ENCODE assay signal across 13 mouse cellular contexts in the genomic region with DNA sequence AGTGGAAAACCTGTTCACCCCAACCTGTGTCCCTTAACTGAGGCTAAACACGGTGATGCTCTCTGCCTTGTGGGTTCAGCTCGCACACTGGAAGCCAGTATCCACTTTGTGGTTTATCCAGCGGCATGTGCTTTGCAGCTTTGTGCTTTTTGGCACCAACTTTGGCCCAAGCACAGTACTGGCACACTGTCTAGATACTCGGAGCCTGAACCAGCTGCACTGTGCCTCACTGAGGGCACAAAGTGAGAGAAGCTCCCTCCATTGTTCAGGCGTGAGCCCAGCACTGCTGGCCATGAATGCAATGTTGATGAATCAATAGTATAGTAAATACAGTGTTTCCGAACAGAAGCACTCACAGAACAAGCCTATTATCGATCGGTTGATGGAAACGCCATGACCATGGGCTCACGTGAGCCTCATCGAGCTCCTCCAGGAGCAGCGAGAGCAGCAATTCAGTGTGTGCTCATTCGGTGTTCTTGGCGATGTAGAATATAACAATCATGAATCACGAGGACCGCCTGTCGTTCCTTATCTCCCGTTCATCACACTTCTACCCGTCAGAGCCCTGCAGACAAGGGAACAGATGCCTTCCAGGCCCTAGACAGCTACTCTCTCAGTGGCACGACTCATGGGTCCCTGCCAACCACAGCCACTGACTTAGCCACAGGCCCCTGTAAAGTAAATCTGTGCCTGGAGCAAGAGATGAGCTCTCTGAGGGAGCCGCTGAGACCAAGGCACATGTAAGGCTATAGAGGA.
DNase-seq lines count a peak whose midpoint lies in the region; ATAC-seq lines count a peak whose summit lies in the region.
"Had no signal": no experiment of that assay in that cellular context is flagged by ENCODE, and none has a peak within 500 bp of the region (broad histone marks: within the 10 kb centered on the region; RNA-seq: fewer than 3 reads in every experiment).

No protein-coding gene starts in this region.

- WGBS in forebrain, embryonic 14.5 days, result 80% methylated on average over 21 of the region's 21 CpGs
- WGBS in forebrain, embryonic 10.5 days, result 93% methylated on average over 21 of the region's 21 CpGs
- WGBS in hindbrain, embryonic 16.5 days, result 60% methylated on average over 21 of the region's 21 CpGs
- WGBS in hindbrain, embryonic 14.5 days, result 64% methylated on average over 21 of the region's 21 CpGs
- 57% methylated on average over 21 of the region's 21 CpGs for WGBS in heart, embryonic 15.5 days

- H3K4me2 ChIP-seq in forebrain, embryonic 14.5 days (ENCODE audit: low read length), result no peak overlapping the region
- no peak overlapping the region for H3K4me2 ChIP-seq in hindbrain, embryonic 16.5 days (ENCODE audit: low read length)
- H3K4me2 ChIP-seq in hindbrain, embryonic 14.5 days (replicated peaks), result no peak overlapping the region
- no peak overlapping the region for H3K4me2 ChIP-seq in heart, embryonic 15.5 days
- H3K4me2 ChIP-seq: limb, embryonic 13.5 days had no signal

- no peaks in the 10 kb centered on the region for H3K9me3 ChIP-seq in forebrain, embryonic 14.5 days (replicated peaks; ENCODE audit: control insufficient read depth, low read length)
- no peaks in the 10 kb centered on the region for H3K9me3 ChIP-seq in forebrain, embryonic 10.5 days
- H3K9me3 ChIP-seq in hindbrain, embryonic 16.5 days (ENCODE audit: control insufficient read depth, low read length), result no peaks in the 10 kb centered on the region
- no peaks in the 10 kb centered on the region for H3K9me3 ChIP-seq in hindbrain, embryonic 14.5 days (ENCODE audit: control insufficient read depth, low read length)
- no peaks in the 10 kb centered on the region for H3K9me3 ChIP-seq in heart, embryonic 15.5 days (replicated peaks)
- H3K9me3 ChIP-seq: limb, embryonic 13.5 days had no signal

- no peak overlapping the region for H3K4me3 ChIP-seq in forebrain, embryonic 14.5 days (ENCODE audit: low read depth, low read length)
- no peak overlapping the region for H3K4me3 ChIP-seq in forebrain, embryonic 10.5 days
- H3K4me3 ChIP-seq in hindbrain, embryonic 16.5 days (ENCODE audit: low read length), result no peak overlapping the region
- H3K4me3 ChIP-seq in hindbrain, embryonic 14.5 days (replicated peaks; ENCODE audit: low read length), result no peak overlapping the region
- H3K4me3 ChIP-seq in heart, embryonic 15.5 days, result no peak overlapping the region
- H3K4me3 ChIP-seq: heart, adult 2 months; limb, embryonic 13.5 days; myocyte had no signal

- no peaks in the 10 kb centered on the region for H3K36me3 ChIP-seq in forebrain, embryonic 14.5 days (ENCODE audit: control insufficient read depth, insufficient read depth, low read length)
- H3K36me3 ChIP-seq in forebrain, embryonic 10.5 days (replicated peaks), result peaks cover under 1% of the 10 kb centered on the region; the same call in 1 of the 2 replicates
- H3K36me3 ChIP-seq in hindbrain, embryonic 16.5 days (ENCODE audit: control insufficient read depth, insufficient read depth, low read length), result no peaks in the 10 kb centered on the region
- H3K36me3 ChIP-seq in hindbrain, embryonic 14.5 days (replicated peaks; ENCODE audit: control insufficient read depth, insufficient read depth), result no peaks in the 10 kb centered on the region
- H3K36me3 ChIP-seq in heart, embryonic 15.5 days, result no peaks in the 10 kb centered on the region

- H3K4me1 ChIP-seq in forebrain, embryonic 14.5 days (ENCODE audit: control insufficient read depth, insufficient read depth, low read length), result no peaks in the 10 kb centered on the region
- no peaks in the 10 kb centered on the region for H3K4me1 ChIP-seq in forebrain, embryonic 10.5 days
- H3K4me1 ChIP-seq in hindbrain, embryonic 16.5 days (ENCODE audit: control insufficient read depth, insufficient read depth, low read depth, low read length), result peaks cover 10% of the 10 kb centered on the region
- no peaks in the 10 kb centered on the region for H3K4me1 ChIP-seq in hindbrain, embryonic 14.5 days (replicated peaks; ENCODE audit: control insufficient read depth, insufficient read depth, low read length)
- H3K4me1 ChIP-seq in heart, embryonic 15.5 days (replicated peaks), result peaks cover 33% of the 10 kb centered on the region

- peak; percentile 12; the same call in 1 of the 2 replicates for ATAC-seq in forebrain, embryonic 14.5 days
- peak; percentile 70 for ATAC-seq in hindbrain, embryonic 16.5 days
- ATAC-seq in hindbrain, embryonic 14.5 days (ENCODE audit: low FRiP score), result no peak; the same call in 1 of the 2 replicates
- ATAC-seq in heart, embryonic 15.5 days (replicated peaks; ENCODE audit: insufficient number of reproducible peaks, insufficient read depth, low FRiP score, low read depth), result peak; percentile 57; the same call in 1 of the 2 replicates

- no peak overlapping the region for H3K9ac ChIP-seq in forebrain, embryonic 14.5 days (ENCODE audit: low read length)
- H3K9ac ChIP-seq in hindbrain, embryonic 16.5 days (ENCODE audit: low read depth, low read length), result no peak overlapping the region
- no peak overlapping the region for H3K9ac ChIP-seq in hindbrain, embryonic 14.5 days
- no peak overlapping the region for H3K9ac ChIP-seq in heart, embryonic 15.5 days
- H3K9ac ChIP-seq: limb, embryonic 13.5 days had no signal

- no peaks in the 10 kb centered on the region for H3K27me3 ChIP-seq in forebrain, embryonic 14.5 days (replicated peaks; ENCODE audit: control insufficient read depth, insufficient read depth, low read length)
- peaks cover 11% of the 10 kb centered on the region; the same call in 1 of the 2 replicates for H3K27me3 ChIP-seq in forebrain, embryonic 10.5 days (ENCODE audit: poor library complexity, severe bottlenecking)
- no peaks in the 10 kb centered on the region; the same call in 1 of the 2 replicates for H3K27me3 ChIP-seq in hindbrain, embryonic 16.5 days (replicated peaks; ENCODE audit: control insufficient read depth, insufficient read depth, low read length)
- no peaks in the 10 kb centered on the region for H3K27me3 ChIP-seq in hindbrain, embryonic 14.5 days (ENCODE audit: control insufficient read depth, insufficient read depth, low read length)
- H3K27me3 ChIP-seq in heart, embryonic 15.5 days, result no peaks in the 10 kb centered on the region
- H3K27me3 ChIP-seq: limb, embryonic 13.5 days had no signal

- DNase-seq in forebrain, embryonic 14.5 days (ENCODE audit: low spot score), result no peak
- DNase-seq in forebrain, embryonic 10.5 days (ENCODE audit: extremely low spot score, low spot score), result no peak
- no peak for DNase-seq in hindbrain, embryonic 14.5 days (ENCODE audit: low spot score)
- DNase-seq in MN1 (ENCODE audit: low spot score), result peak; percentile 96
- no peak for DNase-seq in lung, postnatal 25 days (ENCODE audit: low spot score)
- DNase-seq: kidney, adult 11 months; kidney, postnatal 4 days; lung, adult 18-20 months had no signal

- H3K27ac ChIP-seq in forebrain, embryonic 14.5 days (ENCODE audit: low read depth, low read length), result no peak overlapping the region
- no peak overlapping the region for H3K27ac ChIP-seq in forebrain, embryonic 10.5 days
- H3K27ac ChIP-seq in hindbrain, embryonic 16.5 days (ENCODE audit: low read depth, low read length), result no peak overlapping the region
- no peak overlapping the region for H3K27ac ChIP-seq in hindbrain, embryonic 14.5 days
- H3K27ac ChIP-seq in heart, embryonic 15.5 days, result peak overlapping the region; percentile 44
- H3K27ac ChIP-seq: heart, adult 2 months; limb, embryonic 13.5 days had no signal
